Mouse (Mus musculus): ENCODE data around the gene Pdgfa.

Gene Pdgfa

GRCm38 (mm10) chr5:138994786-138995720 is 2.1 kb downstream of the Pdgfa start:
- DNase-seq (ENCODE audit: low read depth), result no peak

- no peak for DNase-seq (ENCODE audit: low read depth)
Observed at GRCm38 (mm10) chr5:138994108-138994785, 2.9 kb downstream of the Pdgfa start.

GRCm38 (mm10) chr5:138993371-138994107 is 3.6 kb downstream of the Pdgfa start:
- DNase-seq (ENCODE audit: low read depth), result no peak

GRCm38 (mm10) chr5:138992611-138993370 is 4.4 kb downstream of the Pdgfa start:
- no peak for DNase-seq (ENCODE audit: low read depth)

GRCm38 (mm10) chr5:138991734-138992133 is 5.4 kb downstream of the Pdgfa start:
- no peak for DNase-seq (ENCODE audit: low read depth)

- no peak for DNase-seq (ENCODE audit: low read depth)
Observed at GRCm38 (mm10) chr5:138990659-138991380, 6.3 kb downstream of the Pdgfa start.

- DNase-seq (ENCODE audit: low read depth), result no peak
Observed at GRCm38 (mm10) chr5:138989567-138989966, 7.6 kb downstream of the Pdgfa start.

GRCm38 (mm10) chr5:138988764-138989163 is 8.4 kb downstream of the Pdgfa start:
- no peak for DNase-seq (ENCODE audit: low read depth)

- DNase-seq (ENCODE audit: low read depth), result no peak
Observed at GRCm38 (mm10) chr5:138987994-138988393, 9.2 kb downstream of the Pdgfa start.

- no peak for DNase-seq (ENCODE audit: low read depth)
Observed at GRCm38 (mm10) chr5:138981921-138982320, 15.2 kb downstream of the Pdgfa start.

- DNase-seq (ENCODE audit: low read depth), result no peak
Observed at GRCm38 (mm10) chr5:138980608-138981007, 16.6 kb downstream of the Pdgfa start.

GRCm38 (mm10) chr5:138979840-138980239 is 17.3 kb downstream of the Pdgfa start:
- DNase-seq (ENCODE audit: low read depth), result no peak

- DNase-seq (ENCODE audit: low read depth), result no peak
Observed at GRCm38 (mm10) chr5:138977759-138978158, 19.4 kb downstream of the Pdgfa start.

GRCm38 (mm10) chr5:138974911-138975485 is 22.2 kb downstream of the Pdgfa start:
- DNase-seq (ENCODE audit: low read depth), result no peak

GRCm38 (mm10) chr5:138973480-138973879 is 23.7 kb downstream of the Pdgfa start:
- DNase-seq (ENCODE audit: low read depth), result no peak

- DNase-seq (ENCODE audit: low read depth), result no peak
Observed at GRCm38 (mm10) chr5:138971405-138971804, 25.8 kb downstream of the Pdgfa start.

- no peak for DNase-seq (ENCODE audit: low read depth)
Observed at GRCm38 (mm10) chr5:138970056-138970490, 27.1 kb downstream of the Pdgfa start.

GRCm38 (mm10) chr5:138966033-138966724 is 31.0 kb downstream of the Pdgfa start:
- DNase-seq (ENCODE audit: low read depth), result no peak

GRCm38 (mm10) chr5:138965590-138965989 is 31.6 kb downstream of the Pdgfa start:
- no peak for DNase-seq (ENCODE audit: low read depth)

GRCm38 (mm10) chr5:138956427-138956833 is 40.7 kb downstream of the Pdgfa start:
- no peak for DNase-seq (ENCODE audit: low read depth)

All from naive thymus-derived CD4-positive, alpha-beta T cell, adult 2 months (primary cell).